Mouse (Mus musculus) bone marrow macrophage, adult 2 months (primary cell): ENCODE results near the gene Mstn.

ENCODE experiments used
- CTCF ChIP-seq: IDR thresholded peaks from 2 replicates; pipeline ENCODE4 v1.5.1; 2012; ENCODE audit warnings: low read depth, mild to moderate bottlenecking, low read length, moderate library complexity
- POLR2A ChIP-seq: IDR thresholded peaks from 2 replicates; pipeline ENCODE4 v1.6.1; 2012; ENCODE audit warnings: mild to moderate bottlenecking, low read depth, low read length, borderline replicate concordance

DNA sequence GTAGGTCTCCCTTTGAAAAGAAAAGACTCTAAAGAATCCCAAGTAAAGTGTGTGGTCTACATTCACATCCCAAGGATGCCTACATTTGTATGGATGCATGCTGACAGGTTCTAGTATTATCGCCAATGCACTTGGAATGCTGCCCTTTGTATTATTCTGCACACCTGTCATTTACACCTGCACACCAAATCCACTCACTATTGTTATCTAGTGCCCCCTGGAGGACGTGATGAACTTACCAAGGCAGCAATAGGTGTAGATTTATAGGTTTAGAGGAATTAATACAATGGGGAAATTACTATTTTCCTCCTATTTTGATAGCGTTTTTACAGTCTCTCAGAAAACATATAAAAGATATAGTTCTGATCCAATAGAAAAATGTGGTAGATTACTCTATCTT, 31.7 kb downstream of the Mstn start:
- TF ChIP-seq CTCF: no peak
- TF ChIP-seq POLR2A: no peak
